Mouse (Mus musculus) limb, embryonic 14.5 days (tissue): ENCODE measurements around the gene Ddx39b. TPM values are rescaled to one million over a fixed set of nuclear protein-coding genes. Genes with fewer than 3 reads are reported as not detected.
"Not testable (repeated sequence)": the region's sequence is repeated elsewhere in the genome, so short reads cannot be mapped to it uniquely, and the experiment has no call there.

Experiments
- ATAC-seq: fragments of 200-750 bp; cut with Nextera tagmentation; 2 replicates; pipeline ENCODE4 v1.8.0; 2017; ENCODE audit warnings: low read depth, moderate number of reproducible peaks, moderate TSS enrichment; ENCODE audit not compliant: low FRiP score
- DNase-seq: peaks from one replicate; pipeline ENCODE4 v3.0.0-alpha.2; 2015; ENCODE audit warnings: low spot score
- H3K27ac ChIP-seq: fragments of 300-500 bp; sonication (generic); replicated peaks from 2 replicates; pipeline ENCODE4 v1.5.1; 2014; ENCODE audit warnings: low read depth, mild to moderate bottlenecking, low read length, moderate library complexity, mixed read lengths
- H3K27me3 ChIP-seq: fragments of 300-500 bp; sonication (generic); 2 replicates; pipeline ENCODE4 v1.6.1; 2014; ENCODE audit warnings: low read length, mixed read lengths; ENCODE audit not compliant: control insufficient read depth, insufficient read depth
- H3K36me3 ChIP-seq: fragments of 300-500 bp; sonication (generic); 2 replicates; pipeline ENCODE4 v1.6.1; 2014; ENCODE audit warnings: mild to moderate bottlenecking, low read length, moderate library complexity, mixed read lengths; ENCODE audit not compliant: control insufficient read depth, insufficient read depth
- H3K4me1 ChIP-seq: fragments of 300-500 bp; sonication (generic); 2 replicates; pipeline ENCODE4 v1.6.1; 2014; ENCODE audit warnings: antibody characterized with exemption, low read length, mixed read lengths; ENCODE audit not compliant: control insufficient read depth, insufficient read depth
- H3K4me2 ChIP-seq: fragments of 300-500 bp; sonication (generic); replicated peaks from 2 replicates; pipeline ENCODE4 v1.6.1; 2014; ENCODE audit warnings: low read depth, mild to moderate bottlenecking, low read length, moderate library complexity; ENCODE audit not compliant: severe bottlenecking
- H3K4me3 ChIP-seq: fragments of 300-500 bp; sonication (generic); replicated peaks from 2 replicates; pipeline ENCODE4 v1.5.1; 2014; ENCODE audit warnings: low read length
- H3K9ac ChIP-seq: fragments of 300-500 bp; sonication (generic); 2 replicates; pipeline ENCODE4 v1.6.1; 2014; ENCODE audit warnings: mild to moderate bottlenecking, low read depth, low read length, moderate library complexity; ENCODE audit not compliant: severe bottlenecking
- H3K9me3 ChIP-seq: fragments of 300-500 bp; sonication (generic); 2 replicates; pipeline ENCODE4 v1.6.1; 2016; ENCODE audit warnings: low read length; ENCODE audit not compliant: control insufficient read depth
- POLR2A ChIP-seq: fragments of 200-500 bp; IDR thresholded peaks from 2 replicates; pipeline ENCODE4 v1.8.0; 2012; ENCODE audit warnings: inconsistent platforms, mild to moderate bottlenecking, moderate library complexity, borderline replicate concordance; ENCODE audit not compliant: insufficient read depth, insufficient read length; ENCODE audit errors: extremely low read depth
- WGBS: fragments of 180-500 bp; shearing (Covaris S2); extraction: QIAGEN DNeasy Blood & Tissue Kit; methylation state at CpG from one replicate; pipeline ENCODE4 v1.1.7; 2014; 5-methylcytosine and 5-hydroxymethylcytosine counted together
- polyA plus RNA-seq, 2 experiments: library from polyadenylated mRNA; depleted of rRNA in 1 of 2; stranded (reverse) in 1 of 2; unstranded in 1 of 2; fragments of >200 nt; fragmentation: Nextera tagmentation in 1 of 2; extraction: Ambion mirVana in 1 of 2; gene quantifications; 2 replicates each; pipeline versions ENCODE4 v1.2.1 to v1.2.3; 2012 to 2014

Ddx39b gene
- polyA plus RNA-seq, 2 experiments = 416 to 877 TPM

GRCm38 (mm10) chr17:35278049-35278448 is 36.5 kb downstream of the Ddx39b start:
- H3K36me3 ChIP-seq = no peaks in the 10 kb centered on the region
- H3K27ac ChIP-seq = no peak overlapping the region
- TF ChIP-seq POLR2A = no peak
- ATAC-seq = no peak
- 86% methylated on average over 8 of the region's 8 CpGs for WGBS
- H3K4me1 ChIP-seq = no peaks in the 10 kb centered on the region
- DNase-seq = no peak
- no peak overlapping the region for H3K4me2 ChIP-seq
- no peak overlapping the region for H3K9ac ChIP-seq
- H3K4me3 ChIP-seq = no peak overlapping the region
- H3K27me3 ChIP-seq = peaks cover 7% of the 10 kb centered on the region; the same call in 1 of the 2 replicates
- no peaks in the 10 kb centered on the region for H3K9me3 ChIP-seq

GRCm38 (mm10) chr17:35278957-35279688 is 37.6 kb downstream of the Ddx39b start:
- Histone ChIP-seq H3K27me3 (peaks cover 7% of the 10 kb centered on the region; the same call in 1 of the 2 replicates), H3K4me1 (no peaks in the 10 kb centered on the region), H3K9me3 (no peaks in the 10 kb centered on the region), H3K36me3 (no peaks in the 10 kb centered on the region), H3K4me3 (no peak overlapping the region), H3K4me2 (no peak overlapping the region), H3K9ac (no peak overlapping the region), H3K27ac (no peak overlapping the region)
- DNase-seq (no peak), ATAC-seq (no peak)
- TF ChIP-seq POLR2A = no peak
- WGBS = 85% methylated on average over 13 of the region's 13 CpGs

- Histone ChIP-seq H3K27me3 (peaks cover 7% of the 10 kb centered on the region; the same call in 1 of the 2 replicates), H3K4me1 (no peaks in the 10 kb centered on the region)
Measured at GRCm38 (mm10) chr17:35280276-35280675, 38.7 kb downstream of the Ddx39b start.

GRCm38 (mm10) chr17:35285431-35285830 is 43.9 kb downstream of the Ddx39b start:
- Histone ChIP-seq H3K4me3 (no peak overlapping the region), H3K27me3 (no peaks in the 10 kb centered on the region), H3K9ac (no peak overlapping the region), H3K9me3 (no peaks in the 10 kb centered on the region), H3K4me1 (no peaks in the 10 kb centered on the region), H3K4me2 (no peak overlapping the region), H3K27ac (no peak overlapping the region), H3K36me3 (no peaks in the 10 kb centered on the region)
- DNase-seq (no peak), ATAC-seq (no peak)
- no peak for TF ChIP-seq POLR2A

More at GRCm38 (mm10) chr17:35280276-35280675, 38.7 kb downstream of the Ddx39b start:
- Histone ChIP-seq H3K27ac (no peak overlapping the region), H3K9ac (no peak overlapping the region), H3K36me3 (no peaks in the 10 kb centered on the region), H3K9me3 (no peaks in the 10 kb centered on the region), H3K4me3 (no peak overlapping the region), H3K4me2 (no peak overlapping the region)
- WGBS = 88% methylated on average over 3 of the region's 3 CpGs
- ATAC-seq (no peak), DNase-seq (no peak)
- TF ChIP-seq POLR2A = no peak

GRCm38 (mm10) chr17:35295796-35296195 is 54.2 kb downstream of the Ddx39b start:
- H3K9ac ChIP-seq, H3K27me3 ChIP-seq, DNase-seq, H3K9me3 ChIP-seq, H3K4me1 ChIP-seq, H3K4me3 ChIP-seq, ATAC-seq, H3K4me2 ChIP-seq, H3K27ac ChIP-seq, H3K36me3 ChIP-seq: not testable (repeated sequence)
- 6% methylated on average over 5 of the region's 5 CpGs for WGBS

GRCm38 (mm10) chr17:35300261-35300945 is 58.9 kb downstream of the Ddx39b start:
- not testable (repeated sequence) for H3K27me3 ChIP-seq, H3K4me3 ChIP-seq, H3K9me3 ChIP-seq, H3K4me2 ChIP-seq, DNase-seq, H3K9ac ChIP-seq, ATAC-seq, H3K4me1 ChIP-seq, H3K36me3 ChIP-seq, H3K27ac ChIP-seq
- 85% methylated on average over 7 of the region's 7 CpGs for WGBS
